ENCODE assay signal across 11 mouse cellular contexts in the genomic region with DNA sequence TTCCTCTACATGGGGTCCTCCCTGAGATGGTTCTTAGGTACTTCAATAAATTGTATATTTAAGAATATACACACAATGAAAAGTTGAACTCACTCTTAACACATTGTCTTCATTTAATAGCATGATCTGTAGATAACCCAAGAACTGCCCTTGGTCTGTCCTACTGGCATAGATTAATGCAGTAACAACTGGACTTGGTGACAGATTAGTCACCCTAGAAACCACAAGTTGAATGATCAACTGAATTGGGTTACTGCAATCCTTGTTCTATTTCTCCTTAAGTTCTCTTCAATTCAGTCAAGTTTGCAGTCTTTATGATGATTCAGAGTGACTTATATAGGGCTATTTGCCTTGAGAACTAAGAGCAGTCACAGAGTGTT.
"Had no signal": no experiment of that assay in that cellular context is flagged by ENCODE, and none has a peak within 500 bp of the region (broad histone marks: within the 10 kb centered on the region; RNA-seq: fewer than 3 reads in every experiment).

No protein-coding gene starts in this region.

- ATAC-seq: midbrain, embryonic 13.5 days; midbrain, embryonic 15.5 days had no signal

- H3K4me3 ChIP-seq: midbrain, embryonic 10.5 days; midbrain, embryonic 13.5 days; midbrain, embryonic 15.5 days; neural tube, embryonic 12.5 days; stomach, embryonic 15.5 days had no signal

- DNase-seq: lung, postnatal 10 days; thymus, adult 2 months; thymus, postnatal 36 days had no signal

- H3K27me3 ChIP-seq: midbrain, embryonic 13.5 days; midbrain, embryonic 15.5 days; neural tube, embryonic 12.5 days; stomach, embryonic 15.5 days had no signal

- H3K27ac ChIP-seq: liver, embryonic 14.5 days; macrophage; midbrain, embryonic 10.5 days; midbrain, embryonic 13.5 days; midbrain, embryonic 15.5 days; neural tube, embryonic 12.5 days; stomach, embryonic 15.5 days; stomach, postnatal 0 days had no signal

- H3K36me3 ChIP-seq: midbrain, embryonic 10.5 days; midbrain, embryonic 13.5 days; midbrain, embryonic 15.5 days; neural tube, embryonic 12.5 days; stomach, embryonic 15.5 days had no signal
